Mouse (Mus musculus): Measurements from ENCODE around the gene S1pr5. TPM values are rescaled to one million over a fixed set of nuclear protein-coding genes. Genes with fewer than 3 reads are reported as not detected.
"Not testable (repeated sequence)": the region's sequence is repeated elsewhere in the genome, so short reads cannot be mapped to it uniquely, and the experiment has no call there.

The S1pr5 gene
- polyA plus RNA-seq, 1 experiment = 0.40 TPM

- Histone ChIP-seq H3K4me3 (ENCODE audit: low read depth, low read length) (no peak overlapping the region), H3K9ac (ENCODE audit: low read depth, poor library complexity, severe bottlenecking) (no peak overlapping the region), H3K27ac (ENCODE audit: insufficient read depth, low read length) (no peak overlapping the region), H3K4me1 (ENCODE audit: control insufficient read depth, insufficient read depth, low read length) (no peaks in the 10 kb centered on the region), H3K36me3 (ENCODE audit: control insufficient read depth, insufficient read depth, low read length, poor library complexity, severe bottlenecking) (peaks cover 47% of the 10 kb centered on the region), H3K27me3 (ENCODE audit: control insufficient read depth, insufficient read depth, low read length, poor library complexity, severe bottlenecking) (no peaks in the 10 kb centered on the region), H3K9me3 (replicated peaks; ENCODE audit: control insufficient read depth, insufficient read depth, low read length, poor library complexity, severe bottlenecking) (no peaks in the 10 kb centered on the region)
- TF ChIP-seq CTCF (IDR thresholded peaks at IDR 0.05; ENCODE audit: low read depth, low read length) (no peak), POLR2A (IDR thresholded peaks at IDR 0.05; ENCODE audit: insufficient read depth, low read length) (no peak), EP300 (IDR thresholded peaks at IDR 0.05; ENCODE audit: insufficient read depth, low read depth, low read length) (no peak)
These were observed 24.9 kb upstream of the S1pr5 start for GRCm38 (mm10) chr9:21273094-21273493.

GRCm38 (mm10) chr9:21272391-21272790 lies 24.1 kb upstream of the S1pr5 start:
- Histone ChIP-seq H3K9ac (ENCODE audit: low read depth, poor library complexity, severe bottlenecking) (no peak overlapping the region), H3K9me3 (replicated peaks; ENCODE audit: control insufficient read depth, insufficient read depth, low read length, poor library complexity, severe bottlenecking) (no peaks in the 10 kb centered on the region), H3K4me3 (ENCODE audit: low read depth, low read length) (no peak overlapping the region), H3K36me3 (ENCODE audit: control insufficient read depth, insufficient read depth, low read length, poor library complexity, severe bottlenecking) (peaks cover 48% of the 10 kb centered on the region), H3K27ac (ENCODE audit: insufficient read depth, low read length) (no peak overlapping the region), H3K4me1 (ENCODE audit: control insufficient read depth, insufficient read depth, low read length) (no peaks in the 10 kb centered on the region), H3K27me3 (ENCODE audit: control insufficient read depth, insufficient read depth, low read length, poor library complexity, severe bottlenecking) (no peaks in the 10 kb centered on the region)
- no peak for TF ChIP-seq POLR2A (IDR thresholded peaks at IDR 0.05; ENCODE audit: insufficient read depth, low read length)
- no peak for TF ChIP-seq EP300 (IDR thresholded peaks at IDR 0.05; ENCODE audit: insufficient read depth, low read depth, low read length)
- no peak for TF ChIP-seq CTCF (IDR thresholded peaks at IDR 0.05; ENCODE audit: low read depth, low read length)

- H3K4me3 ChIP-seq (ENCODE audit: low read depth, low read length); H3K27ac ChIP-seq (ENCODE audit: insufficient read depth, low read length); H3K27me3 ChIP-seq (ENCODE audit: control insufficient read depth, insufficient read depth, low read length, poor library complexity, severe bottlenecking); H3K9me3 ChIP-seq (replicated peaks; ENCODE audit: control insufficient read depth, insufficient read depth, low read length, poor library complexity, severe bottlenecking); H3K9ac ChIP-seq (ENCODE audit: low read depth, poor library complexity, severe bottlenecking); H3K4me1 ChIP-seq (ENCODE audit: control insufficient read depth, insufficient read depth, low read length): not testable (repeated sequence)
- peaks cover 41% of the 10 kb centered on the region for H3K36me3 ChIP-seq (ENCODE audit: control insufficient read depth, insufficient read depth, low read length, poor library complexity, severe bottlenecking)
These were observed 21.3 kb upstream of the S1pr5 start for GRCm38 (mm10) chr9:21269590-21269989.

DNA sequence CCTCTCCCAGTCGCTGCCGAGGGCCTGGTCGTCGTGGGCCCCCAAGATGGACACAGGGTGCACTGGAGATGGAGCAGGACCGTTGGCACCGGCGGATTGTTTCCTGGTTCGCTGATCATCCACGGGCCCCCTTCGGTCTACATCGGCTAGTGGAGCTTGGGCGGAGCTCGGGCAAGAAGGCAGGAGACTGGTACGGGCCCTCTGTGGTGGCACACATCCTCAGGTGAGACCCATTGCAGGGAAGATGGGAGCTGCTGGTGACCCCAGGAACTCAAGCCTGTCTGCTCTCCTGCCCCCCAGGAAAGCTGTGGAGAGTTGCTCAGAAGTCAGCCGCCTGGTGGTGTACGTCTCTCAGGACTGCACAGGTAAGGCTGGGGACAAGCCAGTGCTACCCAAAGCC lies 20.1 kb upstream of the S1pr5 start:
- Histone ChIP-seq H3K4me1 (ENCODE audit: control insufficient read depth, insufficient read depth, low read length) (no peaks in the 10 kb centered on the region), H3K27ac (ENCODE audit: insufficient read depth, low read length) (no peak overlapping the region), H3K9ac (ENCODE audit: low read depth, poor library complexity, severe bottlenecking) (no peak overlapping the region), H3K36me3 (ENCODE audit: control insufficient read depth, insufficient read depth, low read length, poor library complexity, severe bottlenecking) (peaks cover 32% of the 10 kb centered on the region), H3K9me3 (replicated peaks; ENCODE audit: control insufficient read depth, insufficient read depth, low read length, poor library complexity, severe bottlenecking) (no peaks in the 10 kb centered on the region), H3K4me3 (ENCODE audit: low read depth, low read length) (no peak overlapping the region), H3K27me3 (ENCODE audit: control insufficient read depth, insufficient read depth, low read length, poor library complexity, severe bottlenecking) (no peaks in the 10 kb centered on the region)
- no peak for TF ChIP-seq POLR2A (IDR thresholded peaks at IDR 0.05; ENCODE audit: insufficient read depth, low read length)
- no peak for TF ChIP-seq CTCF (IDR thresholded peaks at IDR 0.05; ENCODE audit: low read depth, low read length)
- no peak for TF ChIP-seq EP300 (IDR thresholded peaks at IDR 0.05; ENCODE audit: insufficient read depth, low read depth, low read length)

- H3K4me3 ChIP-seq (ENCODE audit: low read depth, low read length) = no peak overlapping the region
- H3K4me1 ChIP-seq (ENCODE audit: control insufficient read depth, insufficient read depth, low read length) = no peaks in the 10 kb centered on the region
- no peak overlapping the region for H3K9ac ChIP-seq (ENCODE audit: low read depth, poor library complexity, severe bottlenecking)
- no peak for TF ChIP-seq CTCF (IDR thresholded peaks at IDR 0.05; ENCODE audit: low read depth, low read length)
- no peak for TF ChIP-seq EP300 (IDR thresholded peaks at IDR 0.05; ENCODE audit: insufficient read depth, low read depth, low read length)
- no peak for TF ChIP-seq POLR2A (IDR thresholded peaks at IDR 0.05; ENCODE audit: insufficient read depth, low read length)
- no peak overlapping the region for H3K27ac ChIP-seq (ENCODE audit: insufficient read depth, low read length)
- no peaks in the 10 kb centered on the region for H3K27me3 ChIP-seq (ENCODE audit: control insufficient read depth, insufficient read depth, low read length, poor library complexity, severe bottlenecking)
- H3K36me3 ChIP-seq (ENCODE audit: control insufficient read depth, insufficient read depth, low read length, poor library complexity, severe bottlenecking) = peaks cover 21% of the 10 kb centered on the region
- no peaks in the 10 kb centered on the region for H3K9me3 ChIP-seq (replicated peaks; ENCODE audit: control insufficient read depth, insufficient read depth, low read length, poor library complexity, severe bottlenecking)
These were observed 18.6 kb upstream of the S1pr5 start for GRCm38 (mm10) chr9:21266889-21267288.

GRCm38 (mm10) chr9:21265611-21266010 lies 17.4 kb upstream of the S1pr5 start:
- Histone ChIP-seq H3K9me3 (replicated peaks; ENCODE audit: control insufficient read depth, insufficient read depth, low read length, poor library complexity, severe bottlenecking) (no peaks in the 10 kb centered on the region), H3K4me1 (ENCODE audit: control insufficient read depth, insufficient read depth, low read length) (no peaks in the 10 kb centered on the region), H3K27me3 (ENCODE audit: control insufficient read depth, insufficient read depth, low read length, poor library complexity, severe bottlenecking) (no peaks in the 10 kb centered on the region), H3K9ac (ENCODE audit: low read depth, poor library complexity, severe bottlenecking) (peak overlapping the region; percentile 76), H3K27ac (ENCODE audit: insufficient read depth, low read length) (no peak overlapping the region), H3K4me3 (ENCODE audit: low read depth, low read length) (peak overlapping the region; percentile 84), H3K36me3 (ENCODE audit: control insufficient read depth, insufficient read depth, low read length, poor library complexity, severe bottlenecking) (peaks cover 19% of the 10 kb centered on the region)
- TF ChIP-seq CTCF (IDR thresholded peaks at IDR 0.05; ENCODE audit: low read depth, low read length) (no peak), POLR2A (IDR thresholded peaks at IDR 0.05; ENCODE audit: insufficient read depth, low read length) (no peak), EP300 (IDR thresholded peaks at IDR 0.05; ENCODE audit: insufficient read depth, low read depth, low read length) (no peak)

Data from ES-Bruce4 (cell line).